Mouse (Mus musculus): ENCODE results near the gene Mapkap1.

Gene Mapkap1

DNA sequence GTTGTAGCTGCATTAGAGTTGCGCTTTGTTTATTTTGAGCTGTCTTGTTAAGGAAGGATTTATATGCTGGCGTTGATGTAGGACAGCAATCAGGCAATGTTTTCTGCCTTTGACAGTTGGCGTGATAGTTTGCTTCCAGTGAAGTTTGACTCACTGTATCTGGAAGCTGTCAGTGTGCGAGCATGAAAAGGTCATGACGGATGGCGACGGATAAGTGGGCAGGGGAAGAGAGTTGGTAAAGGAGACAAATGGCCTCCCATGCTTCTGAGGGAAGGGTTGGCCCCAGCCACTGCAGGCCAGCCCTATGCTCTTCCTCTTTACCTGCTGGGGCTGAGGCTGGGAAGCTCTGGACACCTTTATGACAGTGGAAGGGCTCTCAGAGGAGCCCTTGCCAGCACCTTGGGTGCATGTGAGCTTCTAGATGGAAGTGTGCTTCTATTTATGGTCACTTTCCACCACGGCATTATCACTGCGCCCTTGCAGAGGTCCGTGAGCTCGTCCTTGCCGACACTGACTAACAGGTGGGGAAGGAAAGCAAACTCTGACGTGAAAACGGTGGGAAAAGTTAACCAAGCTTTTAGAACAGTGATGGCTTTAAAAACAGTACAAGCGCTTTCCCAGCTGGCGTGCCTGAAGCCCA, 185.3 kb downstream of the Mapkap1 start:
- no peak for DNase-seq

DNA sequence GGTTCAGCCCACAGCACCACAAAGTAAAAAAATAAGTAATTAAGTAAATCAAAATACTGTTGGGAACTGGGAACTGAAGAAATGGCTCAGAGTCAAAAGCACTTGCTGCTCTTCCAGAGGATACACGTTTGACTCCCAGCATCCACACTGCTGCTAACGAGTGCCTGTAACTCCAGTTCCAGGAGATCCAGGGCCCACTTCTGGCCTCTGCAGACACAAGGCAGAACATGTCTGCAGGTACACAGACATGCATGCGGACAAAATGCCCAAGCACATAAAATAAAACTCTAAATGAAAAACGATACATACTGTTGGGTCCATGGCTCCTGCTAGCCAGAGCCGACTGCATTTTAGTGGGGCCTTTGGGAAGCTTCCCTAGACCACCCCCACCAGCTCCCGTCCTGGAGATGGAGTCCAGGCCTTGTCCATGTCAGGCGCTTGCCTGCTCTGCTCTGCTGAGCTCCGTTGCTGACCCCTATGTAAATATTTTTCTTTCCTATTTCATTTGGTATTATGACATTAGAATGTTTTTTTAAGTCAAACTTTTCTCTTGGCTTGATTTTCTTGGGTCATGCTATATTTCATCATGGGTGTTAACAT, 185.9 kb downstream of the Mapkap1 start:
- DNase-seq = no peak

DNA sequence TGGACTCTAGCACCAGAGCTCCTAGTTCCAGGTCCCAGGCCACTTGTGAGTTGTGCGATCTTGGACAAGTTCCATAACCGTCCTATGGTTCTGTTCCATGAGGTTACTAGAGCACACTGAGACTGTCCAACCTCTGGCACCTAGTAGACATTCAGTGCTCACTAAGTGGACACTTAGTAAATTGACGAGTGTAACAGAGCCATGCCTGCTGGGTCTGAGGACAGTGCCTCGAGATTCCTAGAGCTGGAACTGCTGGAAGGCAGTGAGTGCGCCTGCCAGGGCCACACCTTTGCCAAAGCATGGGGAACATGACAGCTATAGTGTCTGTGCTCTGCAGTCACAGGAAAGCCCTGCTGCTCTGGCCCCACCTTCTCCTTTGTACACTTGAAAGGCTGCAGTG, 187.4 kb downstream of the Mapkap1 start:
- DNase-seq = no peak

DNA sequence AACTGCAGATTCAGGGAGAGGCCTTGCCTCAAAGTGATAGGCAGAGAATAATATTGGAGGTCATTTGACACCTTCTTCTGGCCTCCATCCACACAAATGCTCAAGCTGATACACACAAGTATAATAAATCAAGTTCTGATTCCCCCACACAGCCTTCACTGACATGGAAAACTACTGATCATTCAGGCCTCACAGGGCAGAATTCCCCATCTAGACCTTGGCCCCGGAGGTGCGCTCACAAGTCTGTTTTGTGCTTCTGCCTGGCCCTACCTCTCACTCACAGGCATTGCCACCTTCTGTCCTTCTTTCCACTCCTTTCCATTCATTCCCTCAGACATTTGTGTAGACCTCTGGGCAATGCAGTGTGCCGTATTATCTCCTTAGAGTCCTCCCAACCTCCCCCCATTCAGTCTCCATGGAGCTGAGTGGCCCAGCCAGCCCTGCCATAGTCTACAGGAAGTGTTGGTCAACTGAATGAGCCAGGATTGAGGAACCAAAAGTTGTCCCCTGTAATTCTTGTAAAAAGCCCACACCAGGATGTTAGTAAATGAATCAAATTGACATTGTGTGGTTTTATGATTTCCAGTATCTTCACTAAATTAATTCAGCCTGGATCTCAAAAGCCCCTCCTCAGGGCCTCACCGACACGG, 193.2 kb downstream of the Mapkap1 start:
- no peak for DNase-seq

DNA sequence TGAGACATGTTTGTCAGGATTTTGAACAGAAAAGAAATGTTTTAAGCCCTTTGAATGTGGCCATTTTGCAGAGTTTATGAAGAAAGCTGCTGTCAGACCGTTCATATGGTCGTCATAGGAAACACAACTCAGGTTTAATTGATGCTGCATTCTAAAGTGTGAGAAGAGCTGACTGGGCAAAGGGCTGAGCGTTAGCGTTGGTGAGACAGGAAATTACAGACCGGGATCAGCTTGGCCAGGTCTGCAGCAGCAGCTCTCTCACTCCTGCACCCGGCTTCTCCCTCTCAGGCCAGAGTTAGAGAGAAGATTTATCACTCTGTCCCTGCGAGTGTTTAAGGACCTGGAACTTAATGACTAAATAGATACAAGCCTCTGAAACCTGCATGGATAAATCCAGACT, 194.2 kb downstream of the Mapkap1 start:
- DNase-seq = no peak

DNA sequence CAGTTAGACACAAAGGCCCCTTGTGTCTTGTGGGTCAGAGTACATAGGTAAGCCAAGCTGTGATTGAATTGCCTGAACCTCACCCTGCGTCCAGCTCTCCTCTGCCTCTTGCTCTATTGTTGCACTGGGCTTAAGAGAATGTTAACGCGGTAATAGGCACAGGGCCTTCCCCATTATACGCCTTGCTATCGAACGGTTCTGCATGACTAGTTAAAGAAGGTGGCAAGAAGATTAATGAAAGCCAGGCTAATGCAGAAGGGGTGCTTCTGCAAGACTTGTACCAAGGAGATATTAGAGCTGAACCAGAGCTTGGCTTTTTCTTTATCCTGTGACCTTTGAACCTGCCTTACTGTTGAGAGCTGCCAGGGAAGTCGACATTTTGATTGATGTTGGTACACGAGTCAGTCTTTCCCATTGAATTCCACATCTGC, 195.6 kb downstream of the Mapkap1 start:
- no peak for DNase-seq

DNA sequence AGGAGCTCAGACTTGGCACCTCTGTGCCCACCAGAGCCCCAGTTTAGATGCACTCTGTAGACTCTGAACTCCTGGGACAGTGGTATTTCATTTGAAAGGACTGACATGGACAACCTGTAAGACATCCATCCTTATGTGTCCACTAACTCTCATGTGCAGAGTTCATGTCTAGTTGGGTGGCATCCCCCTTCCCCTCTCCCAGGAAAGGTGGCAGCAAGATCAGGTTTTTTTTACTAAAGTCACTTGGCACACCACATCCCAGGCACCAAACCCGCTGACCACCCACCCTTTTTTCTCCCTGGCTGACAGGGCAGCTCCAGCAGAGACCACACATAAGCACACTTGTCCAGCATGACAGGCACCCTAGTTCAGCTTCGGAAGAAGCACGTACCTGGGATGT, 196.3 kb downstream of the Mapkap1 start:
- DNase-seq = no peak

DNA sequence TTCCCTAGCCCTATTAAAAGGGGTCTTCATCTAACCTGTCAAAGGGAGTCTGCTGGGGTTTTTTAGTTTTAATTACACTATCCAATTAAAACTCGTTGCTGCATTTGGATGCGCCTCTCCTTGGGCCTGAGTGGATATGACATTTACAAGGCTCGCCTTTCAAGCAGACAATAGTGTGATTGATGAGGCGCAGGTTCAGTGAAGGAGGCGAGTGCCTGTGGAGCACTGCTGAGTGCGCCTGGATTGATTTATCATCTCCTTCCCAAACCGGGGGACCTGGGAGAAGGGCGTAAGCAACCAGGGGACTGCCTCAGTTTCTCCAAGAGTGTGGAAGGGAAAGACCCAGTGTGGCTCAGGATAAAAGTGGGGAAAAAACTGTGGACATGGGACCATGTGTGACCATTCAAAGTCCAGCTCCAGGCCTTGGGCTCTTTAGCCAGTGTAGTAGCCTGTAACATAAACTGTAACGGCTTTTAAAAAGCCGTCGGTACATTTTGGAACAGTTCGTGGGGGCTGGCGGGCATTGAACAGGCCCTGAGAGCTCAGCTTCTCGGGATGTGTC, 197.2 kb downstream of the Mapkap1 start:
- no peak for DNase-seq

DNA sequence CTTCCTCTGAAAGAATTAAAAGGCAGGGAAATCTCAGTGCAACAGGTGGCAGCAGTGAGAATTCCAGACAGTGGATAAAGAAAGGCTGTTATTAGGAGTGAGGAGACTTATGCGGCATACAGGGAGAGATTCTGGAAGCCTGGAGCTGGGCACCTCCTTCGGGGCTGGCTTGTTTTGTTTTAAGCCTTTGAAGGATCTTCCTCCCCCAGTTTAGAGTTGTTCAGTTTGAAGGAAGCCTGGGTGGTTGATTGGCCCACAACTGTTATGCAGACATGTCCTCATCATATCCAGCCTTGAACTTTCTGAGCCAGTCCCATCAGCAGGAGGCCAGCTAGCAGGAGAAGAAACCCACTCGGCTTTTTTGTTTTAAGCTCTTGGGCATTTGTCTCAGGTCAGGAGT, 198.5 kb downstream of the Mapkap1 start:
- DNase-seq = no peak

DNA sequence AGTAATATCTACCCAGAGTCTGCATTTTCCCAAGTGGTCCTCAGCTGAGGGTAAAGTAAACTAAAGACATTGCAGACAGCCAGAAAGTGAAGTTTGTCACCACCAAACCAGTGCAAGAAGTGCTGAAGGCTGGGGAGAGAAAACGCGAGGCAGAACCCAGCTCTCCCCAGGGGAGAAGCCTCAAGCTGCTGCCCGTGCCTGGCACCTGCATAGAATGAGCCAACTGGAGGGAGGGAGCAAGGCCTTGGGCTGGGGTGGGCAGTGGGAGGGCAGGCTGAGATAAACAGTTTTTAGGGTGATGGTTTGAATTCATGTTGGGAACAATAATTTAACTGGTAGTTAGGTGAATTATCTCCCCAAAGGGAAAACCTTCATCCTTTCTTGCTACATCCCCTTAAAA, 202.3 kb downstream of the Mapkap1 start:
- no peak for DNase-seq

DNA sequence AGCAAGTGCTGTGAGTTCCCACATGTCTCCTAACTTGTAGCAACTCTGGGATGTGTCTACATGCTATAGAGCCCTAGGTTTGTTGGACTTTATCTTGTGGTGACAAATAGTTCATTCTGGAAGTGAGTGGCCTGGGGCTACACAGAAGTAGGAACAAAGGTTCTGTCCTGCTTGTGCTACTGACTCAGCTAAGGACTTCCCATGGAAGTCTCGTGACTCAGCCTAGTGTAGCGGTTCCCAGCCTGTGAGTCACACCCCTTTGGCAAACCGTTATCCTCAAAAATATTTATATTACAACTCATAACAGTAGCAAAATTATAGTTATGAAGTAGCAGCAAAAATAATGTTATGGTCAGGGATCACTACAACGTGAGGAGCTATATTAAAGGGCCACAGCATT, 202.9 kb downstream of the Mapkap1 start:
- no peak for DNase-seq

DNA sequence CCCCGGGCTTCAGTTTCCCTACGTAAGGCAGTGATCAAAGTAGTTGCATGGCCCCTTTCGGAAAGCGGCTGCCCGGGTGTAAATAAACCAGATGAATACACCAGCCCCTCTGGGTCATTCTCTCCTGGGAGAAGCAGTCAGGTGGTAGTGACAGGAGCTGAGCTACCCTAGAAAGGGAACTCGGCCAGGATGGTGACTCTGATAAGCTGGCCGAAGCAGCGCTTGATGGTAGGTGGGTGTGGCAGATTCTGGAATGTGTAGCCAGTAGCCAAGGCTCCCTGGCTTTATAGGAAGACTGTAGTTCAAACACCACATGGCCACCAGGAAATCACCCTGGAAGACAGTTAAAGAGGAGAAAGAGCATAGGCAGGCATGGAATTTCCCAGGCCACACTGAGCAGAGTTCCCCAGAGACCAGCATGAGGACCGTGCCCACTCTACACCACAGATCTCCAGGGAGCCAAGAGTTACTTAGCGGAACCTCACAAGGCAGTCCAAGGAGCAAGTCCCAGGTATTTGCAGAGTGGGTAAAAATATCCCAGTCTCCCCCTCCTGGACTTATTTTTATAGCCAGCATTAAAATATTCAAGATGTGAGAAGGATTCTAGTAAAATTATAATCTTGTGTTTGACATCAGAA, 214.3 kb downstream of the Mapkap1 start:
- DNase-seq = no peak

DNA sequence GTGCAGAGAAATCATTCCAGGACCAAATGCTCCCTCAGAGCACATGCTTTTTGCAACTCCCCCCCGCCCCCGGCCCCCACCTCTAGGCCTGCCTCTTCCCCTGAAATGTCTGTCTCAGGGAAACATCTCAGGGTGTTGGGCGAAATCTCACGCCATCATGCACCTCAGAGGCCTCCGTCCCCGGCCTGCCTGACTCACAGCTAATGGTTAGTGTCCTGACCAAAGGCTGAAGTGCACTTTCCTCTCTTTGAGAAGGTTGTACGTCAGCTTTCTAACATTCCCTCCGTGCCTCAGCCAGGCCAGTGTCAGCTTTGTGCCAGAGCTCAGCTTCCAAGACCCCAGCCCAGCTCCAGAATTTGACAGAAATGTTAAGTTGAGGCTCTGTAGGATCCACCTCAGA, 214.9 kb downstream of the Mapkap1 start:
- no peak for DNase-seq

DNA sequence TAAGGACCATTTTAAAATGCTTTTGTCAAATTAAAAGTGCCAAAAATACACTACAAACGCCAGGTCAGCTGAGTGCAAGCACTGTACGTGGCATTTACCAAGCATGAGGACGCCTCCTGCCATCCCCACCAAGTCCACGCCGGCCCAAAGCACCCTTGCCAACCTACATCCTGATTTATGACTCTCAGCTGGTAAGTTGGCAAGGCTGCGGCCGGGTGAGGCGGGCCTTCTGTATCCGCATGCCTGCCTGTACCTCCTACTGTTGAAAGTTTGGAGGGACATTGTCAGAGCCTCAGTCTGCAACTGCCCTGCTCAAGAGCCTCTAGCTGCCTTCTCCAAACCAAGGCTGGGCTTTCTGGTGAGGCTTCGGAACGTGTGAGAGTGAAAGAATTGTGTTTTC, 215.9 kb downstream of the Mapkap1 start:
- DNase-seq = peak; percentile 52 to 62

DNA sequence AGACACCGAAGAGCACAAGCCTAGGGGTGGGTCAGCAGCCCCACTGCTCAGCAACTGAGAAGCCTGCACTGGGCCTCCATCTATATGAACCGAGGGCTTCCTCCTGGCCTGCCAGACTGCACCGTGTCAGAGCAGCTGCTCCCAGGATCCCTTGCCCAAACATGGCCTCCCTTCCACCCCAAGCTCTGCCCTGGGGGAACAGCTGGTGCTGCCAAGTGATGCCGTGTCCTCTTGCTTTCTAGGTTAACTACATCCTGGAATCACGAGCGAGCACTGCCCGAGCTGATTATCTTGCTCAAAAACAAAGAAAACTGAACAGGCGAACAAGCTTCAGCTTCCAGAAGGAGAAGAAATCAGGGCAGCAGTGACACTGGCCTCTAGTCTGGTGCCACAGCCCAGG, 216.6 kb downstream of the Mapkap1 start:
- peak; percentile 44 to 55 for DNase-seq

DNA sequence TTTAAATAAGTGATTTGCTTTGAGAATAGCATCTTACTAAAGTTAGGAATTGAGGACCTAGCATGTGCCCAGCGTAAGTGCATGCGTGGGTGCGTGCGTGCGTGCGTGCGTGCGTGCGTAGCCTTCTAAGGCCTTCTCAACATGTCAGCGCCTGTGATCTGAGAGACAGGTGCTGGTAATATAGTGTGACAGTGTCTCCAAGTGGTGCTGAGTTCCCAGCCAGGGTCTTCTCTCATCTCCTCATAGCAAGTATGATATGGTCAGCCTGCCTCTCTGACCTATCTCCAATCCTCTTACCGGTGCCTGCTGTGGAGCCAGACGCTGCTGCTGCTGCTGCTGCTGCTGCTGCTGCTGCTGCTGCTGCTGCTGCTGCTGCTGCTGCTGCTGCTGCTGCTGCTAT, 217.5 kb downstream of the Mapkap1 start:
- no peak for DNase-seq

DNA sequence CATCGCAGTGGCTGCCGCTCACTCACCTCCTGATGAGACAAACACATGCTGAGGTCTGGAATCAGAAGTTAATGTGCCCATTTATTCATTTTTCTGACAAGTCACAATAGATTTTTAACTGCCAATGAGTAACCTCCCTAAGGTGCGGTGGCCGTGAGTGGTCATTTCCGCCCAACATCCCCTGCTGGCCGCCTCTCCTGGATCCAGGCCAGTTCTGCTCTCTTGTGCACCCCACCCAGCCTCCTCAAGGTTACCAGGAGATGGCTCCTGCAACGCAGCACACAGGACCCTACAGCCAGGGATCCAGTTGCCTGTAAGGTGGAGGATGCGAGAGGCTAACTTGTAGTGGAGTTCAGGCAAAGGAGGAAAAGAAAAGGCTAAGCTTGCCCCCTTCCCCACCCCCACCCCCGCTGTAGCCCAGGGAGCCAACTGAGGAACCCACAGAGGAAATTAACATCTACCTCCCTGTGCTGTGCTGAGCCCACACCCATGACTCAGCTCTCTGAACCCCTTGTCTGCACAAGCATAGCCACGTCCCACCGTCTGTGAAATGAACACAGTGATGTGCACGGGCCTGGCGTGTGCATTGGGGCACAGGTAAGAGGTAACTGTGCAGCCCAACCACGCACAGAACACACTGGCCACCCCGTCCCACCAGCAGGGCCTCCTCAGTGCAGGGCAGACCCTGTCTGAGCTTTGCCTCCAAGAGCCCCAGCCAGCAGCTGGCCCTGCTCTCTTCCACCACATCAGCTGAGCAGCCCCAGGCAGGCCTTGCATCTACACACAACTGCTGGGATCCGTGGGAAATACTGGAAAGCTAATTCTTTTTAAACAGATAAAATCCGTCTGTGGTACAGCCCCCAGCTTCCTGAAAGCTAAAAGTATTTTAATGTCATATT, 221.0 kb downstream of the Mapkap1 start:
- no peak for DNase-seq

DNA sequence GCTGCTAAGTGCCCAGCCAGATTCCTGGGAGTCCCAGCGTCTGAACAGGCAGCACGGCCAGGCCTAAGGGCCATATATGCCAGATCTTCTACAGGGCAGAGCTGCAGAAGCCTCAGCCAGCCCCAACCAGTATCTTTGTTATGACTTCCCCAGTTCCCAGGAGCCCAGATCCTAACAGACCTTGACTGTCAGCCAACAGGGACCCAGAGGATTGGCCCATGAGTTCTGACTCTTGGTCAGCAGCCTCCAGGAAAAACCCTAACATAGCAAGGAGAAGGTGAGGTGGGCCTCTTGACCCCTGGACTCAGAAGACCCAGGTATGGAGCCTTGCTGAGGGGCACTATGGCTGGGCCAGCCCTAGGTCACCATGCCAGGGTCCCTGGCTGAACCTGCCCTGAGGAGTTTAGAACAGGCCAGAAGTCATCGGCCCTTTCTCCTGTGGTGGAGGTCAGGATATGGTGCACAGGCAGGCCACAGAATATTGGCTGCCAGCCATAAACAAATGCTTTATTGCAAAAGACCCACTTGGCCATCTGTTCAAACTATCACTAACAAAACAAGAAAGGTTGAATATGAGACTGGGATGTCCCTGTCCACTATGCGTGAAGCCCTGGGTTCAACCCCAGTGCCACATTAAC, 222.5 kb downstream of the Mapkap1 start:
- DNase-seq = no peak

DNA sequence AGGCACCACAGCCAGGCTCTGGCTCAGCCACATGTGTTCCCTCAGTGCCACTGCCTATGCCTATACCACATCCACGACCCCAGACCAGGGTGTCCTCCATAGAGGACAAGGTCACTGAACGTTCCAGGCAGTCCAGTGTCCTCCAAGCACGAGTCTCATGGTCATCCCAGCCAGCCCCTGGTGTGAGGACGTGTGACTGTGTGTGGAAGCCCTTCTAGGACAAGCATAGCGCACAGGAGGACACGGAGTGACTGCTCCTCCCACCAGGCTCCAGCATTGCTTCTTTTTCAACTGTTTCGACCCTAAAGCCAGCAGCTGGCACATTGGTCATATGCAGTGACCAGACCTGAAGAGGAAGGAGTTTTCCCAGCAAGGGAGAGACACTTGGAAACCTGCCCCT, 223.2 kb downstream of the Mapkap1 start:
- DNase-seq = no peak

DNA sequence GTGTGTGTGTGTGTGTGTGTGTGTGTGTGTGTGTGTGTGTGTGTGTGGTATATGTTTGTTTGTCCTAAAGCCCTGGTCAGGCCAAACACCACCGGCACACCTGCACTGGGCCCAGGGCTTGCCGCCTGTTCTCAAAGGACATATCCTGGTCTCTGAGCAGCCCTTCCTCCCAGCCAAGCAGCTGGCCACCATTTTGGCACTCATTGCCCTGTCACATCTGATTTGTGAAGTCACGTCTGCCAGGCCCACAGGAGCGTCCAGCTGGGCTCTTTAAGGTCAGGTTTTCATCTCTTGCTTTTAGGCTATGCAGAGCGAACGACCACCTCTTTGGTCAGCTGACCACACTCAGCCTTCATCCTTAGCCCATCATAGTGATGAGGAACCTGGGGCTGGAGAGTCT, 223.9 kb downstream of the Mapkap1 start:
- DNase-seq = peak in 1 of 2 experiments; percentile 44

DNA sequence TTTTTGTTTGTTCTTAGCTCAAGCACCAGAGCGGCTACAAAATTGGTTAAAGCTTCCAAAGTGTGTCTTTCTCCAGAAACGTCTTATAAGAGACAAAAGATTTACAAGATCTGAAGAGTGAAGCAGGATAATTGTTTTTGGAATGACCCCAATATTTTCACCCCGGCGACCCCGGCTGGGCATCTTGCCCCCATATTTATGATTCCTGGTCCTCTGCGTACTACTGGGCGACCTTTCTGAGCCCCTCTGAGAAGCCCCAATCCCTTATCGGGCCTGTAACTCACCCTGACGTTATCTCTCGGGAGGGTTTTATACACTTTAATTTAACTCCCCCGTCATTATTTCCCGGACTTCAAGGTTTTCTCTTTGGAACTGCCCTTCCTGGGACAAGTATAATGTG, 225.5 kb downstream of the Mapkap1 start:
- peak in 1 of 2 experiments; percentile 4 for DNase-seq
